16 mouse cellular contexts compared by ENCODE assay signal in genomic region chr12:105637554-105637953, GRCm38 (mm10). TPM values are rescaled to one million over a fixed set of nuclear protein-coding genes. Genes with fewer than 3 reads are reported as not detected.
DNase-seq lines count a peak whose midpoint lies in the region; ATAC-seq and TF ChIP-seq lines count a peak whose summit lies in the region.
"Had no signal": no experiment of that assay in that cellular context is flagged by ENCODE, and none has a peak within 500 bp of the region (broad histone marks: within the 10 kb centered on the region; RNA-seq: fewer than 3 reads in every experiment).

No protein-coding gene starts in this region.

- H3K9me3 ChIP-seq in forebrain, postnatal 0 days (ENCODE audit: low read length) = no peaks in the 10 kb centered on the region
- no peaks in the 10 kb centered on the region for H3K9me3 ChIP-seq in forebrain, embryonic 15.5 days
- H3K9me3 ChIP-seq in liver, embryonic 11.5 days (ENCODE audit: control insufficient read depth, low read length) = no peaks in the 10 kb centered on the region
- H3K9me3 ChIP-seq in E14TG2a.4 (ENCODE audit: low read length) = peaks cover 22% of the 10 kb centered on the region
- no peaks in the 10 kb centered on the region for H3K9me3 ChIP-seq in heart, embryonic 12.5 days (replicated peaks)
- H3K9me3 ChIP-seq: intestine, embryonic 15.5 days had no signal

- no peaks in the 10 kb centered on the region for H3K4me1 ChIP-seq in forebrain, postnatal 0 days (ENCODE audit: insufficient read depth)
- H3K4me1 ChIP-seq in forebrain, embryonic 15.5 days = no peaks in the 10 kb centered on the region
- H3K4me1 ChIP-seq in liver, adult 2 months (ENCODE audit: control insufficient read depth, insufficient read depth, low read length) = no peaks in the 10 kb centered on the region
- no peaks in the 10 kb centered on the region for H3K4me1 ChIP-seq in liver, embryonic 11.5 days (replicated peaks; ENCODE audit: control insufficient read depth, insufficient read depth, low read length)
- H3K4me1 ChIP-seq in E14TG2a.4 (replicated peaks; ENCODE audit: low read depth, low read length) = peaks cover 7% of the 10 kb centered on the region; the same call in 1 of the 2 replicates
- no peaks in the 10 kb centered on the region for H3K4me1 ChIP-seq in heart, embryonic 12.5 days (replicated peaks)

- no peak overlapping the region for H3K4me2 ChIP-seq in forebrain, postnatal 0 days (ENCODE audit: low read depth)
- H3K4me2 ChIP-seq in forebrain, embryonic 15.5 days (replicated peaks) = no peak overlapping the region
- H3K4me2 ChIP-seq in liver, embryonic 11.5 days = no peak overlapping the region
- no peak overlapping the region for H3K4me2 ChIP-seq in heart, embryonic 12.5 days
- H3K4me2 ChIP-seq: intestine, embryonic 15.5 days had no signal

- H3K9ac ChIP-seq in forebrain, postnatal 0 days = no peak overlapping the region
- H3K9ac ChIP-seq in forebrain, embryonic 15.5 days (replicated peaks) = no peak overlapping the region
- no peak overlapping the region for H3K9ac ChIP-seq in liver, adult 2 months (ENCODE audit: low read depth, low read length)
- no peak overlapping the region for H3K9ac ChIP-seq in liver, embryonic 11.5 days (ENCODE audit: low read depth, low read length)
- no peak overlapping the region for H3K9ac ChIP-seq in heart, embryonic 12.5 days
- H3K9ac ChIP-seq: intestine, embryonic 15.5 days had no signal

- no peak for DNase-seq in forebrain, postnatal 0 days
- no peak for DNase-seq in liver, adult 2 months (ENCODE audit: extremely low read depth, low read depth, low spot score)
- no peak for DNase-seq in liver, embryonic 11.5 days (ENCODE audit: low spot score)
- DNase-seq in induced T-regulatory cell, adult 2 months (ENCODE audit: low read depth) = peak; percentile 7
- DNase-seq in urinary bladder, adult 18-20 months (ENCODE audit: low spot score in 2 of 2) = no peak
- DNase-seq: cerebellum, adult 2 months; heart, adult 18-20 months; right cerebral cortex, postnatal 25 days had no signal

- TF ChIP-seq POLR2A in liver, adult 2 months (IDR thresholded peaks at IDR 0.05; ENCODE audit: extremely low read depth, insufficient read depth, low read length) = no peak

- TF ChIP-seq CTCF in forebrain, postnatal 0 days (IDR thresholded peaks at IDR 0.05; ENCODE audit: low read depth) = peak; percentile 34
- TF ChIP-seq CTCF in liver, adult 2 months (IDR thresholded peaks at IDR 0.05; ENCODE audit: low read depth, low read length) = peak; percentile 12; the same call in 1 of the 2 replicates
- TF ChIP-seq CTCF in E14TG2a.4 (conservative IDR thresholded peaks at IDR 0.05; ENCODE audit: low read length) = peak; percentile 66

- H3K27ac ChIP-seq in forebrain, postnatal 0 days (ENCODE audit: low read depth, low read length) = no peak overlapping the region
- no peak overlapping the region for H3K27ac ChIP-seq in forebrain, embryonic 15.5 days (replicated peaks)
- no peak overlapping the region for H3K27ac ChIP-seq in liver, adult 2 months (replicated peaks; ENCODE audit: insufficient read depth, low read depth, low read length)
- H3K27ac ChIP-seq in liver, embryonic 11.5 days (ENCODE audit: low read depth, low read length) = no peak overlapping the region
- H3K27ac ChIP-seq in heart, embryonic 12.5 days (ENCODE audit: poor library complexity, severe bottlenecking) = no peak overlapping the region
- H3K27ac ChIP-seq: intestine, embryonic 15.5 days had no signal

- no peaks in the 10 kb centered on the region for H3K79me2 ChIP-seq in liver, adult 2 months (ENCODE audit: control insufficient read depth, insufficient read depth, low read length)

- ATAC-seq in forebrain, postnatal 0 days = no peak
- no peak for ATAC-seq in forebrain, embryonic 15.5 days (replicated peaks)
- no peak for ATAC-seq in liver, embryonic 11.5 days (replicated peaks; ENCODE audit: low FRiP score)
- ATAC-seq in heart, embryonic 12.5 days (ENCODE audit: insufficient number of reproducible peaks, low FRiP score) = no peak
- ATAC-seq: intestine, embryonic 15.5 days had no signal

- 76% methylated on average over 4 of the region's 4 CpGs for WGBS in forebrain, postnatal 0 days
- WGBS in forebrain, embryonic 15.5 days = 81% methylated on average over 4 of the region's 4 CpGs
- 78% methylated on average over 4 of the region's 4 CpGs for WGBS in liver, adult 2 months
- WGBS in liver, embryonic 11.5 days = 73% methylated on average over 4 of the region's 4 CpGs
- 79% methylated on average over 4 of the region's 4 CpGs for WGBS in heart, embryonic 12.5 days

- H3K4me3 ChIP-seq in forebrain, postnatal 0 days (ENCODE audit: low read depth, low read length) = no peak overlapping the region
- no peak overlapping the region for H3K4me3 ChIP-seq in forebrain, embryonic 15.5 days
- H3K4me3 ChIP-seq in liver, adult 2 months (ENCODE audit: insufficient read depth, low read depth, low read length) = no peak overlapping the region
- H3K4me3 ChIP-seq in liver, embryonic 11.5 days (ENCODE audit: low read depth, low read length) = no peak overlapping the region
- H3K4me3 ChIP-seq in E14TG2a.4 (replicated peaks; ENCODE audit: low read length) = no peak overlapping the region
- H3K4me3 ChIP-seq in heart, embryonic 12.5 days = no peak overlapping the region
- H3K4me3 ChIP-seq: intestine, embryonic 15.5 days; myocyte had no signal

- peaks cover 92% of the 10 kb centered on the region for H3K36me3 ChIP-seq in forebrain, postnatal 0 days (ENCODE audit: insufficient read depth)
- peaks cover 90% of the 10 kb centered on the region for H3K36me3 ChIP-seq in forebrain, embryonic 15.5 days
- H3K36me3 ChIP-seq in liver, adult 2 months (ENCODE audit: control insufficient read depth, insufficient read depth, low read length) = peaks cover 84% of the 10 kb centered on the region
- H3K36me3 ChIP-seq in liver, embryonic 11.5 days (ENCODE audit: control insufficient read depth, insufficient read depth, low read length) = peaks cover 57% of the 10 kb centered on the region
- peaks cover 99% of the 10 kb centered on the region for H3K36me3 ChIP-seq in E14TG2a.4 (ENCODE audit: insufficient read depth, low read length)
- H3K36me3 ChIP-seq in heart, embryonic 12.5 days = peaks cover 96% of the 10 kb centered on the region

- H3K27me3 ChIP-seq in forebrain, postnatal 0 days (ENCODE audit: insufficient read depth, low read length) = no peaks in the 10 kb centered on the region
- H3K27me3 ChIP-seq in forebrain, embryonic 15.5 days = no peaks in the 10 kb centered on the region
- no peaks in the 10 kb centered on the region for H3K27me3 ChIP-seq in liver, adult 2 months (ENCODE audit: control insufficient read depth, insufficient read depth, low read length)
- H3K27me3 ChIP-seq in liver, embryonic 11.5 days (replicated peaks; ENCODE audit: control insufficient read depth, insufficient read depth, low read length) = no peaks in the 10 kb centered on the region
- no peaks in the 10 kb centered on the region for H3K27me3 ChIP-seq in E14TG2a.4 (ENCODE audit: insufficient read depth, low read length)
- no peaks in the 10 kb centered on the region for H3K27me3 ChIP-seq in heart, embryonic 12.5 days (replicated peaks)
- H3K27me3 ChIP-seq: intestine, embryonic 15.5 days had no signal

RNA-seq across cellular contexts. Expression of gene Bdkrb1, which starts 34.7 kb away (rescaled TPM):
- total RNA-seq in forebrain, postnatal 0 days (2014; rRNA removed) = not detected in 2 replicates
- polyA plus RNA-seq in forebrain, postnatal 0 days (2015; fragmentation: Nextera tagmentation; extraction: Ambion mirVana) = 0.10 and 0.11 TPM in 2 replicates
- polyA plus RNA-seq in forebrain, embryonic 15.5 days (2015; fragmentation: Nextera tagmentation; extraction: Ambion mirVana) = 0.20 TPM in 1 of 2 replicates, not detected in the other
- not detected in 2 replicates for total RNA-seq in liver, adult 2 months (2014; rRNA removed)
- not detected in 2 replicates for polyA plus RNA-seq in liver, adult 2 months (2012; rRNA removed)
- polyA plus RNA-seq in liver, embryonic 11.5 days (2014; fragmentation: Nextera tagmentation; extraction: Ambion mirVana) = 0.31 and 0.37 TPM in 2 replicates
- polyA plus RNA-seq in heart, embryonic 12.5 days (2016; fragmentation: Nextera tagmentation; extraction: Ambion mirVana) = not detected in 2 replicates
- total RNA-seq: heart, adult 18-20 months; heart, postnatal 25 days; layer of hippocampus, adult 18-20 months; left cerebral cortex, postnatal 25 days had no signal
- polyA plus RNA-seq: cerebellum, adult 2 months had no signal

RNA-seq across cellular contexts. Expression of gene Gskip, which starts 47.1 kb away (rescaled TPM):
- 18.4 and 18.9 TPM in 2 replicates for total RNA-seq in forebrain, postnatal 0 days (2014; rRNA removed)
- 22.7 and 24.3 TPM in 2 replicates for polyA plus RNA-seq in forebrain, postnatal 0 days (2015; fragmentation: Nextera tagmentation; extraction: Ambion mirVana)
- polyA plus RNA-seq in forebrain, embryonic 15.5 days (2015; fragmentation: Nextera tagmentation; extraction: Ambion mirVana) = 29.9 and 30.5 TPM in 2 replicates
- total RNA-seq in liver, adult 2 months (2014; rRNA removed) = 6.2 and 9.2 TPM in 2 replicates
- polyA plus RNA-seq in liver, adult 2 months (2012; rRNA removed) = 2.6 and 2.8 TPM in 2 replicates
- polyA plus RNA-seq in liver, embryonic 11.5 days (2014; fragmentation: Nextera tagmentation; extraction: Ambion mirVana) = 27.5 and 28.4 TPM in 2 replicates
- polyA plus RNA-seq in heart, embryonic 12.5 days (2016; fragmentation: Nextera tagmentation; extraction: Ambion mirVana) = 21.3 and 24.4 TPM in 2 replicates

RNA-seq across cellular contexts. Expression of gene Atg2b, which starts 47.5 kb away (rescaled TPM):
- 36.9 and 41.2 TPM in 2 replicates for total RNA-seq in forebrain, postnatal 0 days (2014; rRNA removed)
- 5.6 and 8.3 TPM in 2 replicates for polyA plus RNA-seq in forebrain, postnatal 0 days (2015; fragmentation: Nextera tagmentation; extraction: Ambion mirVana)
- polyA plus RNA-seq in forebrain, embryonic 15.5 days (2015; fragmentation: Nextera tagmentation; extraction: Ambion mirVana) = 15.5 and 16.6 TPM in 2 replicates
- 19.2 and 24.0 TPM in 2 replicates for total RNA-seq in liver, adult 2 months (2014; rRNA removed)
- 9.3 and 10.2 TPM in 2 replicates for polyA plus RNA-seq in liver, adult 2 months (2012; rRNA removed)
- polyA plus RNA-seq in liver, embryonic 11.5 days (2014; fragmentation: Nextera tagmentation; extraction: Ambion mirVana) = 26.3 and 28.2 TPM in 2 replicates
- polyA plus RNA-seq in heart, embryonic 12.5 days (2016; fragmentation: Nextera tagmentation; extraction: Ambion mirVana) = 13.2 and 13.5 TPM in 2 replicates

Comparison
In these comparisons a context has a peak if more than half of its experiments do, and no peak if none do; other contexts are left out.
1. CTCF ChIP-seq: peak in every context shown above with its lines; median percentile 66 in E14TG2a.4; 34 in forebrain, postnatal 0 days; 12 in liver, adult 2 months.